Mouse (Mus musculus) megakaryocyte-erythroid progenitor cell, adult 5-6 weeks (primary cell): Measurements from ENCODE around the gene Uba2. TPM values are rescaled to one million over a fixed set of nuclear protein-coding genes. Genes with fewer than 3 reads are reported as not detected.
"Not testable (repeated sequence)": the region's sequence is repeated elsewhere in the genome, so short reads cannot be mapped to it uniquely, and the experiment has no call there.

Experiments used
- ATAC-seq: replicated peaks from 2 replicates; pipeline ENCODE4 v1.8.0; 2016; ENCODE audit warnings: mild to moderate bottlenecking, inconsistent platforms; ENCODE audit not compliant: severe bottlenecking, poor library complexity, low FRiP score, low TSS enrichment
- total RNA-seq, 2 experiments: library from RNA; stranded (forward) in 1 of 2; stranded (reverse) in 1 of 2; fragments of 200-1000, 215-1000 nt in 1 of 2; fragments of >200 nt in 1 of 2; fragmentation: Nextera tagmentation in 1 of 2; gene quantifications; 2 replicates each; pipeline ENCODE4 v1.2.3; 2014 to 2017

Gene Uba2
- total RNA-seq, 2 experiments from 2014 or later: 188 to 234 TPM

DNA sequence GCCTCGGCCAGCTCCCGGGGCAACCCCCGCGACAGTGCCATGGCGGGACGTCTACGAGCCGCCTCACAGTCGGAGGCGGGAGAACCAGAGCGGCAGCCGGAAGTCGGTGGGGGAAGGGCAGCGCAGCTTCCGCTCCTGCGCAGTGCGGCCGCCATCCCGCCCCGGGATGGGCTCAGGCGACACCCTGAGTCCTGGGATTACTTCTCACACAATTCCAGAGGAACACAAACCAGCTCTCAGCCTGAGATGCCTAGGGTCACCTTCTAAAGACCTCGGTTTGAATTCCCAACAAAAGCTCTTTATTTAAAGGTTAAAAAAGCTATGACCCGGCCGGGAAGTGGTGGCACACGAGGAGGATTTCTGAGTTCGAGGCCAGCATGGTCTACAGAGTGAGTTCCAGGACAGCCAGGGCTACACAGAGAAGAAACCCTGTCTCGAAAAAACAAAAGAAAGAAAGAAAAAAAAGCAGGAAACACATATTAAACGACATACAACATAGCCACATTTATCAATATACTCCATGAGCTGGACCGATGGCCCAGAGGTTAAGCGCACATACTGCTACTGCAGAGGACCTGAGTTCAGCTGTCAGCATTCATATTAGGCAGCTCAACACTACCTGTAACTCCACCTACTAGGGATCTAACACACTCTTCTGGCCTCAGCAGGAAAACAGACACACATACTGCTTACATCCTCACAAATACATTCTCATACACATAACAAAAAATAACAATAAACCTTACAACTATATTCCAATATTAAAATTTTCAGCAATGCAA is 738 bp downstream of the Uba2 start:
- peak; percentile 95 for ATAC-seq

GRCm38 (mm10) chr7:34167766-34168469 is 1.5 kb downstream of the Uba2 start:
- peak; percentile 66 for ATAC-seq

GRCm38 (mm10) chr7:34166850-34167249 is 2.5 kb downstream of the Uba2 start:
- peak; percentile 85 for ATAC-seq

DNA sequence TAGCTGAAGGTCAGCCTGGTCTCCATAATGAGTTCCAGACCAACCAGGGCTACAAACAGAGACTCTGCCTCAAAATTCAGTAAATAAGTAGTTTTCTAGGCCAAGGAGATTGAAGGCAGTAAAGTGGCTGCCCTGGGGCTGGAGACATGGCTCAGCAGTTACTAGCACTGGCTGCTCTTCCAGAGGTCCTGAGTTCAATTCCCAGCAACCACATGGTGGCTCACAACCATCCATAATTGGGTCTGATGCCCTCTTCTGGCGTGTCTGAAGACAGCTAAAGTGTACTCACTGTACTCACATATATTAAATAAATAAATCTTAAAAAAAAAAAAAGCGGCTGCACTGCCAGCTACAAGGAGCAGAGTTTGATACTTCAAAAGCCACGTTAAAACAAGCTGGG is 3.4 kb downstream of the Uba2 start:
- ATAC-seq: no peak

DNA sequence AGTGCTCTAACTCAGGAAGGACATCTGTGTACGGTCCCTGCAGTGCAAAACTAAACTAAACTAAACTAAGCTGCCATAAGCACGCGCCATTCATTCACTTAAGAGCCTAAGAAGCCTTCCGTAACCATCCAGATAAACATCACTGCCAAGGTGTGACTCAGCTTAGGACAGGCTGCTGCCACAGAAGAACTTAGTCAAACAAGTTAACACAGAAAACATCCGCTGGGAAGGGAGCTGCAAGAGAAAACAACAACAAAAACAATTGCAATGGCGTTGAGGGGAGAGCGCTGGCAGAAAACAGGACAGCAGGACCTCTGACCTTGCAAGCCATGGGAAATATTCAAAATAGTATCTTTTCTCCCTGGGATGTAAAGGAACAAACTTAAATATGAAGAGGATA is 4.7 kb downstream of the Uba2 start:
- no peak for ATAC-seq

DNA sequence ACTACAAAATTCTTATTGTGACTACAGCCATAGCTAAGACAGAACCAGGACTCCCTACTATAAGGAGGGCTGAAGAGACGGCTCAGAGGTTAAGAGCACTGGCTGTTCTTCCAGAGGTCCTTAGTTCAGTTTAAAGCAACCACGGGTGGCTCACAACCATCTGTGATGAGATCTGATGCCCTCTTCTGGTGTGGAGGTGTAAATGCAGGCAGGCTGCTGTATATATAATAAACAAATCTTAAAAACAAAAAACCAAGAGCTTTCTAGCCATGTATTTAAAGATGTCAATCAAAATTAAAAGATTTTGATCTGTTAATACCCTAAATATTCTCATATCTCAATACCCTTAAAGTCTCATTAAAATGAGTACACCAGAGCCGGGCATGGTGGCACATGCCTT is 10.2 kb downstream of the Uba2 start:
- no peak for ATAC-seq

DNA sequence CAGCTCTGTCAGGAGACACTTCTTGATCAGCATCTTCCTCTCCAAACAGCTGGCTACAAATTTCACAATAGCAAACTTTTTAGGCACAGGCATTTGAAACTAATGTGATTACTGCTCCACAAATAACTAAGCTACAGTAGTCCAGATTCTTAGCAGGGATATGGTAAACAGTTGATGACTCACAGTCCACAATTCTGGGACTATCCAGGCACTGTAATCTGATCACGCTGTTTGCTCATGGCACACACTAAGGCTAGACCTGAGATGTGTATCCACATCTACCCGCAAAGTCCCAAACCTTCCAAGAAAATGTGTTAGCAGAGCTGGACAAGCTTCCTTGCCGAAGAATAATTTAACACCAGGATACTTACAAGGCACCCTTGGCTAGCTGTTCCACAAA is 11.4 kb downstream of the Uba2 start:
- ATAC-seq: no peak

DNA sequence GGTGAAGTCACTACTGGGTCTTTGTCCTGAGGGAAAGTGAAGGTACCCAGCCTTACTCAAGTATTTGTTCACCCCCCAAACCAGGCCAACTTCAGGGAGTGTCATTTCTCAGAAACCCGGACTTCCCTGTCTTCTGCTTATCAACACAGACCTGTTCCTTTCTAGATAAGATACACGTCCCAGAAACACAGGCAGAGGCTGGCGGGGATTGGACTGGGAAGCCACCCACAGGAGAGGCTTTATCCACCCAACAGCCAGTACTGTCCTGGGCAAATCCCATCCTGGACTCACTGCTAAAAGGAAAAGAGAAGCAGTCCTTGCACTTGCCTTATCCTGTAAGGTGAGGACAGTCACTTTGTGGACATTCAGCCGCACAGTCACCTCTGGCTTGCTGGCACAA is 22.2 kb downstream of the Uba2 start:
- peak; percentile 56 for ATAC-seq

- no peak for ATAC-seq
Observed at GRCm38 (mm10) chr7:34141123-34141522, 28.3 kb downstream of the Uba2 start.

DNA sequence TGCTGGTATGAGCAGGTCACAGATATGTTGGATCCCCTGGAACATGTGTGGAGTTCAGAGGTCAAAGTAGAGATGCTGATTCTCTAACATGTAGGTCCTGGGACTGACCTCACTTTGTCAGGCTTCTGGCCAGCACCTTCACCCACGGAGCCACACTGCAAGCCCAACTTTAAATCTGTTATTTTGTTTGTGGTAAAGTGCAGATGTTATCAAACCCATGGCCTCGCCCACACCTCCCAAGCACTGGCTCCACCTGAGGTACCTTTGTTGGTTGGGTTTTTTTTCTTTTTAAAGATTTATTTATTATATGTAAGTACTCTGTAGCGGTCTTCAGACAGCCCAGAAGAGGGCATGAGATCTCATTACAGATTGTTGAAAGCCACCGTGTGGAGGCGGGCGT is 29.9 kb downstream of the Uba2 start:
- no peak for ATAC-seq

GRCm38 (mm10) chr7:34134336-34134735 is 35.1 kb downstream of the Uba2 start:
- ATAC-seq: no peak

- no peak for ATAC-seq
Observed at GRCm38 (mm10) chr7:34133117-34133762, 36.2 kb downstream of the Uba2 start, which contains the start of gene Wtip. Gene Wtip (minus strand): TSS chr7:34133268.

DNA sequence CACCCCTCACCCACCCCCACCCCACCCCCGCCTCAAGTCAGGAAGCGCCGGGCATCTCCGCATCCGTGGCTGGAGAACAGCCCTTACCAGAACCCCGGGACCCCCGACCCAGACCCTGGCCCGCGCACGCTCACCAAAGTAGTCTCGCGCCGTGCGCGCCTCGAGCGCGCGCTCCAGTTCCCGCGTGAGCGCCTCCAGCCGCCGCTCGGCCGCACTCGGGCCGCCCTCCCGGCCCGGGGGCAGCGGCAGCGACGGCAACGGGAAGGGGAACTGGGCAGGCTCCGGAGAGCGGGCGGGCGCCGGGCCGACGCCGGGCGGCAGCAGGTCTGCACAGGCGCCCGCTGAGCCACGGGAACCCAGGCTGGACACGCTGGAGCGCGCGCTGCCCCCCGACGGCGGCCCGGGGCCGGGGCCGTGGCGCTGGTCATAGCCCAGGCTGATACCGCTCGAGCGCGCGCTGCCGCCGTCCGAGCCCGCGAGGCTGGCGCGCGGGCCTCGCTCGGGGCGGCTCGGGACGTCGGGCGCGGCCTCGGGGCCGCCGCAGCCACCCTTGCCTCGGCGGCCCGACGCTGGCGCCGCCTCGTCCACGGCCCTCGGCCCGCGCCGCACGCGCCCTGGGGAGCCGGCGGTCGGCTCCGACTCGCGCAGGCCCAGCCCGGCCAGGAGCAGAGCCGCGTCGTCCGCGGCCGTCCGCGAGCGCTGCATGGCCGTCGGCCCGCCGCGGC is 36.9 kb downstream of the Uba2 start:
- no peak for ATAC-seq

DNA sequence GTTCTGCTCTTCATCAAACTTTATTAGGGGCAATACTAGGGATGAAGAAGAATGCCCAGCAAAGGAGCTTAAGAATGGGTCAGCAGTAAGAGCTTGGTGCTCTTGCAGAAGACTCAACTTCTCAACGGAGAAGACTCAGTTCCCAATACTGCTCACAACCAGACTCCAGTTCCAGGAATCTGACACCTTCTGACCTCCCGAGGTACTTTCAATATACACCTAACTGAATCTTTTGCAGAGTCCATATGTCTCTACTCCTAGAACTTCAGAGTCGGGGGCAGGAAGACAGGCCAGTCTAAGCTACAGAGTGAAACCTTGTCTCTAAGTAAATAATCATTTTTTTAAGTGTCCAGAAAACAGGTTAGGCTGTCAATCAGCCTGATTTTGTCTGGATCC is 37.4 kb downstream of the Uba2 start:
- no peak for ATAC-seq

DNA sequence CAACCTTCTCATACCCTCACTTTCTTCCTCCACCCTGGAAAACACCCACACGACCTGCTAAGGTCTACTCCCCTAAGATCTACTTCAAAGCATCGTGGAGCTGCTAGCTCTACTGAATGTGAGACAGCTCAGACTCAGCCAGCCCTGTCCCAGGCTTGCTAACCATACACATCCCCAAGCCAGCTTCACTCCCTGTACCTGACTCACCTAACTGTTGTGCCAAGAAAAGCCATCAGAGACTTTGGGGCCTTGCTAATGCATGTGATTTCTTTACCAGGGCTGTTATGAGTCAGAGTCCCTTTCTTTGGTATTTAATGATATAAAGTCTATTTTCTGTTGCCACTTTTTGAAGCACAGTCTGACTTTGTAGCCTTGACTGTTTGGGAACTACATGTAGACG is 38.3 kb downstream of the Uba2 start:
- no peak for ATAC-seq

DNA sequence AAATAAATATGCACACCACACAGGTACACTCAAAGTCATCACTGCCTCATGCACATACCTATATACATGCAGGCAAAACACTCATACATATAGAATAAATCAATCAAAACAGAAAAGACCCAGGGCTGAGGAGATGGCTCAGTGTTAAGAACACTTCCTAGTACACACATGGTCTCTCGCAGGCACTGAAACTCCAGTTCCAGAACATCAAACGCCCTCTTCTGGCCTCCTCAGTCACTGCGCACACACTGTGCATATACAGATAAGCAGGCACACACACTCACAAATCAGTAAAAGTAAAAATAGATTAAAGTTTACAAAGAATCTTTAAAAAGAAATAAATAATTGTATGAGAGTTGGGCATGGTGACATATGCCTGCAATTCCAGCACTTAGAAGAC is 43.1 kb downstream of the Uba2 start:
- no peak for ATAC-seq

DNA sequence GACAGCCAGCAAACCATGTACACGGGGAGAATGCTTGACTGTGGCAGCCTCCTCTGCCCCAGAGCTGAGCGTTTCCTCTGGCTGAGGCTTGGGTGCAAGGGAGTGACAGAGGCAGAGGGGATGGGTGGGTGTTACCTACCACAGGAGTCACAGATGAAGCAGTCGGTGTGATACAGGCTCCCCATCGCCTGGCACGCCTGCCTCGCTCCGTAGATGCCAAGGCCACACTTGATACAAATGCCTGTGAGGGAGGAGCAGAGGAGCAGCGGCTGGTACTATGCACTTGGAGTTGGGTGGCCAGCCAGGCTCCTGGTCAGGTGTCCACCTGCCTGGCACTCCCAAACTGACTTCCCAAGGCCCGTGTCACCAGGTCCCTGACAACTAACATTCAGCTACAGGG is 44.1 kb downstream of the Uba2 start:
- ATAC-seq: no peak

GRCm38 (mm10) chr7:34122987-34123720 is 46.2 kb downstream of the Uba2 start:
- no peak for ATAC-seq

DNA sequence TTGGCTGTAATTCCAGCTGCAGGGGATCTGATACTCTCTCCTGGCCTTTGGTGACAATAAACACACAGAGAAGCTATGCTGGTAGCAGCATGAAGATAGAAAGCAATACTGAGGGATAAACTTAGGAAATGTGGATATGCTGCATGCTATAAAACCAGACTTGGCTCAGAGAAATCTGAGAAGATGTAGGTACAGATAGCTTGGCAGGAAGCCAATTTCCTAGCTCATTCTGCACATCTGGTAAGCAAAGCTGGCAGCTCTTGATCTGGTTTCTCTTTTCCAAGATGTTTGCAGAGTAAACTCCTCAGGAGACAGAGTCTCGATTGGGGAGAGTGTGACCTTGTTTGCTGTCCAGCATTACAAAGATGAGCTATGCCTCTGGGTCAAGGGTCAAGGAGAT is 48.8 kb downstream of the Uba2 start:
- not testable (repeated sequence) for ATAC-seq
